Mouse (Mus musculus): Measurements from ENCODE around the gene Odc1. TPM values are rescaled to one million over a fixed set of nuclear protein-coding genes. Genes with fewer than 3 reads are reported as not detected.
A peak's percentile ranks its signal among the peaks of the same experiment; 100 is the strongest.

Gene Odc1
- polyA plus RNA-seq (2015; fragmentation: Nextera tagmentation; extraction: Ambion mirVana) = 94.3 and 125 TPM in 2 replicates

GRCm38 (mm10) chr12:17544209-17545106 lies at the start of gene Odc1:
Gene Odc1, plus strand, starts transcription at chr12:17544794.
- Histone ChIP-seq H3K4me2 (peak within 1 kb of the TSS; percentile 81), H3K27ac (peak within 1 kb of the TSS; percentile 91), H3K4me1 (replicated peaks) (peaks cover 10% of the 10 kb centered on the region), H3K36me3 (peaks cover 23% of the 10 kb centered on the region), H3K27me3 (no peaks in the 10 kb centered on the region), H3K9ac (peak within 1 kb of the TSS; percentile 84), H3K4me3 (peak within 1 kb of the TSS; percentile 97), H3K9me3 (replicated peaks) (no peaks in the 10 kb centered on the region)
- peak; percentile 96 for ATAC-seq (replicated peaks; ENCODE audit: insufficient number of reproducible peaks, insufficient read depth, low FRiP score, low read depth)
- under 1% methylated on average over 94 of the region's 98 CpGs for WGBS

DNA sequence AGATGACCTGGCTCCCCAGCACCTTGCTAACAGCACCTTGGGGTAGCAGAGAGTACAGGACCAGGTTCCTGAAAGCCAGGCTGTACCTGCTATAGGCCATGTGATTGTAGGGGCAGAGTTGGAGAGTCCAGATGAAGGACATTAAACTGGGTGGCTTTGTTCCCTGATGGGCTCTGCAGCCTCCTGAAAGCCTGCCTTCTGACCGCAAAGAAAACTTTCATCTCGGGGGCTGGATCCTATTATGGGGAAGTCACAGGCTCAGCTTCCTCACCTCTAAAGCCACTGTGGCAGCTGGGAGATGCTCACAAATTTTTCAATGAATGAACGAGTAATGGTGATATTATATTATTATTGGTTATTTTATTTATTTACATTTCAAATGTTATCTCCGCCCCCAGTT lies 49.8 kb upstream of the Odc1 start:
- 41% methylated on average over 4 of the region's 4 CpGs for WGBS

DNA sequence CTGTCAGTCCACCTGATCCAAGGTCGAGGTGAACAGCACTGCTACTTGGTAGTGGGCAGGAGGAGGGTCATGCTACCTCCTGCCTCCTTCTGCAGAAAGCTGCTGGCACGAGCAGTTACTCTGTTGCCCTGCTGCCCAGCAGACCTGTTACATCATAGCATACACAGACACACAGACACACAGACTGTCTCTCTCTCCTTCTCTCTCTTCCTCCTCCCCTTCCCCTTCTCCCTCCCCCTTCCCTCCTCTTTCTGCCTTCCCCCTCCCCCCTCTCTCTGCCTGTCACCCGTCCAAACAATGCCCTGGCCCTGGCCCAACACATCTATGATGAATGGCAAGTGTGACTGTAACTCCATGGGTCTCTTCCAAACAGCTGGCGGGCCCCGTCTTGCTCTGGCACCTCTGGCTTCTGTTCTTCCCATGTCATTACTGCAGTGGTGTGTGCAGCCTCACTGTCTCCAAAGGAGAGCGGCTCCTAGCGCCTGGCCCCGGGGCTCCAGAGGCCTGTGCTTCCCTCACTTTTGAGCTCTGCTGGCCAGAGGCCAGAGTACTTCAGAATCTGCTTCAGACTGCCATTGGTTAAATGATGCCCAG lies 48.6 kb upstream of the Odc1 start:
- Histone ChIP-seq H3K27me3 (no peaks in the 10 kb centered on the region), H3K4me3 (no peak overlapping the region), H3K36me3 (no peaks in the 10 kb centered on the region), H3K27ac (0 out of 2 replicates have a peak overlapping the region, but pooled peaks have one; percentile 21), H3K4me1 (replicated peaks) (peaks cover 10% of the 10 kb centered on the region), H3K9me3 (replicated peaks) (no peaks in the 10 kb centered on the region), H3K9ac (no peak overlapping the region), H3K4me2 (peak overlapping the region; percentile 34)
- WGBS = 9% methylated on average over 8 of the region's 8 CpGs
- ATAC-seq (replicated peaks; ENCODE audit: insufficient number of reproducible peaks, insufficient read depth, low FRiP score, low read depth) = peak; percentile 84

More for the DNA sequence above, 49.8 kb upstream of the Odc1 start:
- Histone ChIP-seq H3K27me3 (no peaks in the 10 kb centered on the region), H3K9ac (no peak overlapping the region), H3K36me3 (no peaks in the 10 kb centered on the region), H3K4me2 (no peak overlapping the region), H3K4me3 (no peak overlapping the region), H3K27ac (no peak overlapping the region), H3K9me3 (replicated peaks) (no peaks in the 10 kb centered on the region), H3K4me1 (replicated peaks) (peaks cover 10% of the 10 kb centered on the region)
- no peak for ATAC-seq (replicated peaks; ENCODE audit: insufficient number of reproducible peaks, insufficient read depth, low FRiP score, low read depth)

- Histone ChIP-seq H3K9ac (no peak overlapping the region), H3K27ac (no peak overlapping the region), H3K4me1 (replicated peaks) (peaks cover 18% of the 10 kb centered on the region), H3K9me3 (replicated peaks) (no peaks in the 10 kb centered on the region), H3K36me3 (no peaks in the 10 kb centered on the region), H3K4me2 (no peak overlapping the region), H3K4me3 (no peak overlapping the region), H3K27me3 (0 out of 2 replicates have a peak, but pooled peaks cover 3% of the 10 kb centered on the region)
- WGBS = 50% methylated on average over 2 of the region's 2 CpGs
- ATAC-seq (replicated peaks; ENCODE audit: insufficient number of reproducible peaks, insufficient read depth, low FRiP score, low read depth) = no peak
Observed at GRCm38 (mm10) chr12:17505620-17506074, 38.9 kb upstream of the Odc1 start.

GRCm38 (mm10) chr12:17506117-17506993 lies 38.2 kb upstream of the Odc1 start:
- peak; percentile 58 for ATAC-seq (replicated peaks; ENCODE audit: insufficient number of reproducible peaks, insufficient read depth, low FRiP score, low read depth)

DNA sequence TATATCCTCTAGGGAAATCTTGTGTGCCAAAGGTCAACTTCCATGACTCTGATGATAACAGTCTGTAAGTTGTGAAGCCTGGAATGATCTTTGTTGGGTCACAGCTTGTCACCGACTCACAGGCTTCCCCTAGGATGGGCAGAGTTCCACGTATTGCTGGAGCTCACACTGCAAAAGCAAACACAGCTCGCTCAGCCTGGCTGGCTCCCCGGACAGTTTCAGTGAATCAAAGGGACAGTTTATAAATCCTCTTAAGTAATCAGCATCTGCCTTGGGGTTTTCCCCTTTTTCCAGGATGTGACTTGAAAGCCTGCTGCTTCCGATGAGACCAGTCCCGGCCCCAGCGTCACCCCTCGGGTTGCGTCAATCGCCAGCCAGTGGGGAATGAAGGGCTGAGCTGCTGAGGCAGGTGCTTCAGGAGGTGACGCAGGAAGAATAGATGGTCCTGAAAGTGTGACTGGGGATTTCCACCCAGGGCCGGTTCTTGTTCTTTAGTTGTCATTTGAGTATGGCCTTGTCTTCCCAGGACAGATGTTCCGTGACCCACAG lies 37.5 kb upstream of the Odc1 start:
- Histone ChIP-seq H3K36me3 (no peaks in the 10 kb centered on the region), H3K27me3 (0 out of 2 replicates have a peak, but pooled peaks cover 3% of the 10 kb centered on the region), H3K4me1 (replicated peaks) (peaks cover 18% of the 10 kb centered on the region), H3K9me3 (replicated peaks) (no peaks in the 10 kb centered on the region), H3K4me2 (no peak overlapping the region), H3K9ac (no peak overlapping the region), H3K27ac (no peak overlapping the region), H3K4me3 (no peak overlapping the region)
- ATAC-seq (replicated peaks; ENCODE audit: insufficient number of reproducible peaks, insufficient read depth, low FRiP score, low read depth) = peak; percentile 58
- 26% methylated on average over 13 of the region's 13 CpGs for WGBS

More at GRCm38 (mm10) chr12:17506117-17506993, 38.2 kb upstream of the Odc1 start:
- H3K4me2 ChIP-seq = no peak overlapping the region
- H3K27ac ChIP-seq = no peak overlapping the region
- 40% methylated on average over 5 of the region's 5 CpGs for WGBS
- H3K27me3 ChIP-seq = 0 out of 2 replicates have a peak, but pooled peaks cover 3% of the 10 kb centered on the region
- no peaks in the 10 kb centered on the region for H3K9me3 ChIP-seq (replicated peaks)
- peaks cover 18% of the 10 kb centered on the region for H3K4me1 ChIP-seq (replicated peaks)
- H3K9ac ChIP-seq = no peak overlapping the region
- H3K36me3 ChIP-seq = no peaks in the 10 kb centered on the region
- H3K4me3 ChIP-seq = no peak overlapping the region

DNA sequence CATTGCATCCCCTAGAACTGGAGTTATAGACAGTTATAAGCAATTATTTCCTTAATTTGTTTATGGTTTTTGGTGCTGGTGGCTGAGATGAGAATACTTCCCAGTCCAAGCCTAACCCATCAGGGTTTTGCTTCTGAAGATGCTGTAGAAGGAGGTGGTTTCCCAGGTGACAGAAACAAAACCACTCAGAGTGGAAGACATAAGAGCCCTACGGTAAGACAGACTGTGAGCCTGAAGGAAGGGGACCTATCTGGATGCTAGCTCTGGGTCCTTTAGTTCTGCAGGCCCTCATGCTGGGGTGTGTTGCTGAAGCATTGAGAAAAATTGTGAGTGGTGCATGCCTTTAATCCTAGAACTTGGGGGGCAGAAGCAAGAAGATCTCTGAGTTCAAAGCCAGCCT lies 35.3 kb upstream of the Odc1 start:
- H3K4me1 ChIP-seq (replicated peaks) = peaks cover 18% of the 10 kb centered on the region
- no peak overlapping the region for H3K9ac ChIP-seq
- H3K9me3 ChIP-seq (replicated peaks) = no peaks in the 10 kb centered on the region
- H3K27ac ChIP-seq = no peak overlapping the region
- no peak for ATAC-seq (replicated peaks; ENCODE audit: insufficient number of reproducible peaks, insufficient read depth, low FRiP score, low read depth)
- 0 out of 2 replicates have a peak, but pooled peaks cover 3% of the 10 kb centered on the region for H3K27me3 ChIP-seq
- H3K36me3 ChIP-seq = no peaks in the 10 kb centered on the region
- H3K4me3 ChIP-seq = no peak overlapping the region
- H3K4me2 ChIP-seq = no peak overlapping the region
- WGBS = 82% methylated on average over 1 of the region's 1 CpGs

DNA sequence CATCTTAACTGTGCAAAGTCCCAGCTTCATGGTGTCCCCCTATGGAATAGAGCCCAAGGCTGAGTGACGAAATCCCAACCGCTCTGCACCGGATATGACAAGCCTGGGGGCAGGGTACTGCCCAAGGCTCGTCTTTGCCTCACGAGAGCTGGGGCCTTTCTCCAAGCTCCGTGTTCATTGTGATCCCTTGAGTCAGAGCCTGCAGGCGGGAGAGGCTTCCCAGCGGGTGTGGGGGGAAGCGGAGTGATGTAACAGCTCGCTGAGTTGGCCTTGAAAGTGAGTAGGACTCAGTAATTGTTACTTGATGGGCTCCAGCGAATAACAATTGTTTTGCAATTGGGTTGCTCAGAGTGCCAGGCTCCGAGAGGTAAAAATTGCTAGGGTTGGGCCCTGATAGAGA lies 34.4 kb upstream of the Odc1 start:
- Histone ChIP-seq H3K27me3 (0 out of 2 replicates have a peak, but pooled peaks cover under 1% of the 10 kb centered on the region), H3K27ac (no peak overlapping the region), H3K4me1 (replicated peaks) (peaks cover 18% of the 10 kb centered on the region), H3K9me3 (replicated peaks) (no peaks in the 10 kb centered on the region), H3K36me3 (no peaks in the 10 kb centered on the region), H3K9ac (no peak overlapping the region), H3K4me3 (no peak overlapping the region), H3K4me2 (no peak overlapping the region)
- 40% methylated on average over 12 of the region's 12 CpGs for WGBS
- ATAC-seq (replicated peaks; ENCODE audit: insufficient number of reproducible peaks, insufficient read depth, low FRiP score, low read depth) = no peak; the same call in 1 of the 2 replicates

GRCm38 (mm10) chr12:17511019-17511418 lies 33.6 kb upstream of the Odc1 start:
- H3K9me3 ChIP-seq (replicated peaks) = no peaks in the 10 kb centered on the region
- no peaks in the 10 kb centered on the region for H3K36me3 ChIP-seq
- no peak overlapping the region for H3K4me3 ChIP-seq
- WGBS = 80% methylated on average over 6 of the region's 6 CpGs
- H3K27me3 ChIP-seq = no peaks in the 10 kb centered on the region
- H3K4me2 ChIP-seq = no peak overlapping the region
- H3K4me1 ChIP-seq (replicated peaks) = peaks cover 15% of the 10 kb centered on the region
- no peak overlapping the region for H3K27ac ChIP-seq
- H3K9ac ChIP-seq = no peak overlapping the region
- ATAC-seq (replicated peaks; ENCODE audit: insufficient number of reproducible peaks, insufficient read depth, low FRiP score, low read depth) = no peak

DNA sequence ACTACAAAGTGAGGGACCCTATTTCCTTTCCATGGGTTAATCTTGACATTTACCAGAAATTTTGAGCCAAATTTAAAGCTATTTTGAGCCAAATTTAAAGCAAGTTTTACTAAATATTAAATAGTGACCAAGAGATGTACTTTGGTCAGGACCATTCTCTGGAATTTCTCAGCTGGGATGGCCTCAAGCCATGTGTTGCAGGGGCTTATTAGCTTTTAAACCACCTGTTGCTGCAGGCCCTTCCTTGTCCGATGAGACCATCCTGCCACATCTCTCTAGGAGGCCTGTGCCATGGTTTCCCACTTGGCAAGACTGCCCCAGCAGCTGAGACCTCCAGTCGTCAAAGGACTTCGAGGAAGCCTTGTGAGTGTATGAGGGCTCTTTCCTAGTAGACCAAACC lies 15.4 kb upstream of the Odc1 start:
- no peaks in the 10 kb centered on the region for H3K36me3 ChIP-seq
- no peaks in the 10 kb centered on the region for H3K9me3 ChIP-seq (replicated peaks)
- no peak overlapping the region for H3K4me3 ChIP-seq
- H3K27me3 ChIP-seq = no peaks in the 10 kb centered on the region
- no peaks in the 10 kb centered on the region for H3K4me1 ChIP-seq (replicated peaks)
- ATAC-seq (replicated peaks; ENCODE audit: insufficient number of reproducible peaks, insufficient read depth, low FRiP score, low read depth) = no peak
- no peak overlapping the region for H3K9ac ChIP-seq
- no peak overlapping the region for H3K4me2 ChIP-seq
- no peak overlapping the region for H3K27ac ChIP-seq
- 83% methylated on average over 3 of the region's 3 CpGs for WGBS

Data from heart, embryonic 15.5 days (tissue).